Mouse (Mus musculus) embryo, embryonic 10.5 days (tissue): ENCODE results near the gene Syn2.

ENCODE experiments used
- DNase-seq: peaks from one replicate; pipeline ENCODE4 v3.0.0-alpha.2; 2015; ENCODE audit warnings: low spot score

Gene Syn2

DNA sequence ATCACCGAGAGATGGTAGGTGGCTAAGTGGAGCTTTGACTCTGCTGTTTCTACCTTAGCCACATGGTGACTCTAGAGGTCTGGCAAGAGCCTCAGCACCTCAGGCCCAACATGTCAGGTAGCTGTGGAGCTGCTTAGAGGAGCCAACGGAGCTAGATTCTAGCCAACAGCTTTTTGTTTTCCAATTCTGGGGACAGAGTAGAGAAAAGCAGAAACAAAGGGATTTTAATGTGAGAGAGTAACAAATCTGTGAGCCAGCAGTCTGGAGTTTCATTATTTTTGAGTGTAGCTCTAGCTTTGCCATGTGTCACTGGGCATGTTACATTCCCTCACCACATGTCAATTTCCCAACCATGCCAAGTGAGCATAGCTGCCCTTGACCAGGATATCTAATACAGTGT is 109.5 kb downstream of the Syn2 start:
- no peak for DNase-seq

GRCm38 (mm10) chr6:115245500-115246058 is 110.9 kb downstream of the Syn2 start:
- DNase-seq = no peak

DNA sequence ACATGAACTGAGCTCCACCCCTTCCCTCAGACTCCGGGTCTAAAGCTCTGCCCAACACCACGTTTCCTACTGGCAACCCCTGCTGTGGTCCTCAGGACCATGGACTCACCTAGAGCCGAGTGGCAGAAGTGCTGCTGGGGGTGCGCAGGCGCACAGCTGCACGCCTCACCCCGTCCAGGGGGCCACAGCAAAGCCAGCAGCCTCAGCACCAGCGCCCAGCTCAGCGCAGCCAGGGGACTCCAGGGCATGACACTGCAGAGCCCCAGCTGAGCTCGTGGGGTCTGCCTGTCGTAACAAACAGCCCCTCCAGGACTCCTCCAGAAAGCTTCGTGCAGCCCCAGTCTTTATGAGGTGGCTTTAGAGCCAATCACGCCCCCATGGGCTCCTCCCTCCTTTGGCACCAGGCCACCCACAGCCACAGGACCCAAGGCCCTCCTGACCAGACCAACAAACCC is 116.9 kb downstream of the Syn2 start:
- DNase-seq = peak; percentile 6

- DNase-seq = peak; percentile 12
Observed at GRCm38 (mm10) chr6:115252099-115252873, 117.6 kb downstream of the Syn2 start, which contains the start of gene Timp4. Timp4 (minus strand) TSS chr6:115252205.

DNA sequence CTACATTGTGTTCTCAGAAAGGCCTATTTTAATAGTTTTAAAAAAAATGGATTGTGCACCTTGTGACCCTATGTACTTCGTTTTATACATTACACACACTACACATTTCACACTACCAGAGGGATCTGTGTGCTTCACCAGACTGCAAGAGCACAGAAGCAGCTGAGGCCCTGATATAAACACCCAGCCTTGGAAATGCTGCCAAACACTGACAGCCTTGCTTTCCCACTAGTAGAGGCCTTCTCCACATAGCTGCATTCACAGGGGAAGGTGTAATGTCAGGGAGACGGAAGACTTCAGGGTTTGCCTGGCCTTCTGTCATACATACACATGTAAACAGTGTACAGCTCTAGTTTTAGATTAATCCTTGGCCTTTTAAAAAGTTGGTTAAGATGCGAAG is 120.5 kb downstream of the Syn2 start:
- DNase-seq = no peak

DNA sequence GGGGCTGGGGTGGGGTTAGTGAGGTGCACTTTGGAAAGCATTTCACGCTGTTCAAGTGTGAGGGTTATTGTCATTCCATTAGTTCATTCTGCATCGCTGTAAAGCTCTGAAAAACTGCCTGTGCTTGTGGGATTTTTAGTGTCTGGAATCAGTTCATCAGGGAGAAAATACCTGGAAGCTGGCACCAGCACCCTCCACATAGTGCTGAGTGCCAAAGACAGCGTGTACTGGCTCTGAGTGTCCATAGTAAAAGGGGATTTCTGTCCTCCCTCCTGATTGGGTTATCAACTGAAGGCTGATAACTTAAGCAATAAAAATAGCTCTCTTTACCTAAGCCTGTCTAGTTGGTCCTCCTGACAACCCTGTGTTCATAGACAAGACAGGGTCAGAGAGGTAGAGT is 125.8 kb downstream of the Syn2 start:
- no peak for DNase-seq

- DNase-seq = no peak
Observed at GRCm38 (mm10) chr6:115266791-115267190, 132.1 kb downstream of the Syn2 start.

DNA sequence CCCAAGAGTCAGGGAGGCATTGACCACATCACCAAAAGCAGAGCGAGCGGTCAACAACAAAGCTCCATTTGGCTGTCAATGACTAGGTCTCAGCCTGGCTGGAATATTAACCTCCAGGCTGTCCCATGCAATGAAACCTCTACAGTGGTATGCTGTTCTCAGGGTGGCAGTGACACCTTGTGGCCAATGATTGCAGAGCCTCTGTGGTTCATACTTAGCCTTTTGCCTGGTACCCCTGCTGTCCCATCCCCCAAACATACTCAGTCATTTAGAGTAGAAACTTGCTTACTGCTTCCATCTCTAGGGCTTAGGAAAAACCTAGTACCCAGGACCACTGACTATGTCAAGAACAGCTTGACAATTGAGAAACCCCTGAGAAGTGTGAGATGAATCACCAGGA is 133.2 kb downstream of the Syn2 start:
- peak; percentile 83 for DNase-seq

DNA sequence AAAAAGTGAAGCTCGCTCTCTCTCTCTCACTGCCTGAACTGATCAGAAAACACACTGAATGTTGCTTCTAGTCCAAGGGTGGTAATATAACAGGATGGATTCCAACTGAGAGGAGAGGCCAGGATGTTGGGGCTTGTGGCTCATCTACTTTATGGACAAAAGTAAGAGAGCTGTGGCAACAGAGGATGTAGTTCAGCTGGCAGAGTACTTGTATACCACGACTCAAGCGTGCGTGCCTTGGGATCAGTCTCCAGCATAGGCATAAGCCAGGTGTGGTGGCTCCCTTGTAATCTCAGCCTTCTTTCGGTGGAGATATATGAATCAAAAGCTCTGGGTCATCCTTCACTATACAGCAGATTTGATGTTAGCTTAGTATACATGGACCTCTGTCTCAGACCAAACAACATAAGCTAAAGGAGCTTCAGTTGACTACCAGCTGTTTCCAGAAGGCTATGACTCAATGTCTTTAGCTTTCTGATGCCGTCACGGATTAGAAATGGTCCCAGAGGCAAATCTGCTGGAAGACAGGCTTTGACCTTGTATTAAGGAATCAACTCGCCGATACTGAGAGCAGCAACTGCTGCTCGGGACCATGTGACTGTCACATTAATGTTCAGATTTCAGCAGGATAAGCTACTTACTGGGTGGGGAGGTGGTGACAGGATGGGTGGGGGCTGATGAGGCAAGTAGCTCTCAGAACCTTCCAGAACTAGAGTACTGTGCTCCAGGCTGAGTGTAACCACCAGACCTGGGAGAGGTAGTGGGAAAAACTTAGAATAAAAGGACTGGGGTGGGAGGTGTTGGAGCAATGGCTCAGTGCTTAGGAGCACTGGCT is 134.1 kb downstream of the Syn2 start:
- DNase-seq = no peak

- no peak for DNase-seq
Observed at GRCm38 (mm10) chr6:115269561-115269960, 134.9 kb downstream of the Syn2 start.

GRCm38 (mm10) chr6:115270085-115270484 is 135.4 kb downstream of the Syn2 start:
- DNase-seq = no peak

- DNase-seq = no peak
Observed at GRCm38 (mm10) chr6:115271326-115271725, 136.6 kb downstream of the Syn2 start.

DNA sequence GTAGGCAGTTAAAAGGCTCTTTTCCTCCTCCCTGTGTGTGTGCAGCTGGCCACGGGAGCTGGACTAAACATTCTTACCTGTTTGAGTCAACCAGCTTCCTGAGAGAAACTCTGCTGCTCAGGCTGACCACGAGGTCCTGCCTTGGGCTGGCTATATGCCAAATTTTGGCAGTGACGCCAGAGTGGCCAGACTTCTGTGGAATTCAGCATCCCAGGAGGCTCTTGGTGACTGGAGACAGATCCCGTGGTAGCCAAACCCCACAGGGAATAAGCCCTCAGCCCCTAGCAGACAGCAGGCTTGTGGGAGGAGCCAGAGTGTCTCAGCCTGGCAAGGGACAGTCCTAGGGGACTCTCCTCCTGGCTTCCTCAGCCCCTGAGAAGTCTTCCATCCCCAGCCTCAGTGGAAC is 137.2 kb downstream of the Syn2 start:
- DNase-seq = no peak

DNA sequence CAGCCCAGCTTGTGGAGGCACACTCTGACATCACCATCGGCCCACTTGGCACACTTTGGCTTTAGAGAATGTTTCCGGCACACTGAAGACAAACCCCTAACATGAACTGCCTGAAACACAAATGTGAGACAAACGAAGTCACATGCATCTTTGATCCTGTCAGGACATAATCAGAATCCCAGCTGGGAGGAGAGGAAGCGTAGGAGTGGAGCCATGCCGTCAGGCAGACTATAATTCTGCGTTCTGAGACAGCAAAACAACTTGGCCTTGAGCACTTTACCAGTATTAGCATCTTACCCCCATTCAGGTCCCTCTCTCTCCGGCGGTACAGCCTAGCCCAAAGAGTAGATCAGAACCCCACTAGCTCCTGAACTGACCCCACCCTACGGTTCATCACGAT is 138.6 kb downstream of the Syn2 start:
- DNase-seq = no peak

DNA sequence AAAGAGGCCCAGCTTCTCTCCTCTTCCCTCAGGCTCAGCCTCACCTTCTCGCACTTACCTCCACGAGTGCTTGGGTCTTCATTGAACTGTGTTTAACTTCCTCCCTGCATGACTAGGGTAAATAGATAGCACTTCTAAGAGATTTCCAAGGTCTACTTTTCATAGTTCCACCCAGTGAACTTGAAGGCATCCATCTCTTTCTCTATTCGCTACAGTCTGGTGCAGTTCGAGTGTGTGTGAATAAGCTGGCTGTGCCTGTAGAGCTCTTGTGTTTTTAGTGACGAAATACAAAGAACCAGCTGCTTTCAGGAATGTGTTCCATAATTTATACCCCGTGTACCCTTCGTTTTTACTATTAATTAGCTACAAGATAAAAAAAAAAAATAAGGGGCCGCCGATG is 140.0 kb downstream of the Syn2 start:
- DNase-seq = no peak

DNA sequence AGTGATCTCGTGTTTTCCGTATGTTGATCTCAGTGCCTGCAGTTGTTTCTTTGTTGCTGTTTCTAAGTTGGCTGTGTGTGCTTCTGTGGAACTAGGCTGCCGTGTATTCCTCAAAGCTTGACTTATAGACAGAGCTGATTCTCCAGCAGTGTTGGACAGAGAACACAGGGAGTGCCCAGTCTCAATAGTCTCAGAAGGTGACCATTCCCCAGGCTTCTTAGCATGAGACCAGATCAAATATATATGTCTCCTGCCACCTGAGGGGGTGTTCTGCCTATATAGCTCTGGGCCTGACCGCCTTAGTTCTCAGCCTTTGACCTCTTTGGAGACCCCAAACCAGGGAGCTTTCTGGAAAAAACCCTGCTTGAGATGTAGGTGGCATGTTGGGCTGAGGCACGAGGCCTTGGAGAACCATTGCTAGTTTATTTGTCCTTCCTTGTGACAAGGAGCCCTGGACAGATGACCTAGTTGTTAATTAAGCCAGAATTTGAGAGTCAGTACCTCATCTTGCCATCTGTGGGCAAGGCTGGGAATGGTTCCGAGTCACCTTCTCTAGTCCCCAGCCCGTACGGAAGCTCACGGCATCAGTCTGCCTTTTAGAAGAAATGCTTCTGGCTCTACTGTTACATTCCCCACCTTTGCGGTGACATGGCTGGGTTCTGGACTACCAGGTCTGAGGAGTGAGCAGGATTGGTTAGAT is 140.6 kb downstream of the Syn2 start:
- DNase-seq = no peak

DNA sequence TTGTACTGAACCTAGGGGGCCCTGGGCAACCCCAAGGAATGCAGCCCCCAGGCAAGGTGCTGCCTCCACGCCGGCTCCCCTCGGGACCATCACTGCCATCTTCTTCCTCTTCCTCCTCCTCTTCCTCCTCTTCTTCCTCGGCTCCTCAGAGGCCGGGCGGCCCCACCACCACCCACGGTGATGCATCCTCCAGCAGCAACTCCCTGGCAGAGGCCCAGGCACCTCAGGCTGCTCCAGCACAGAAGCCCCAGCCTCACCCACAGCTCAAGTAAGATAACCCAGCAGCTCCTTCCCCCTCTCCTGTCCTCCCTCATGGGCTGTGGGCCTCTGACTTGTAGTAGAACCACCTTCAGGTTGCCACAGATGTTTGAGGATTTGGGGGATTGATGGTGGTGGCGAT is 143.4 kb downstream of the Syn2 start:
- no peak for DNase-seq

DNA sequence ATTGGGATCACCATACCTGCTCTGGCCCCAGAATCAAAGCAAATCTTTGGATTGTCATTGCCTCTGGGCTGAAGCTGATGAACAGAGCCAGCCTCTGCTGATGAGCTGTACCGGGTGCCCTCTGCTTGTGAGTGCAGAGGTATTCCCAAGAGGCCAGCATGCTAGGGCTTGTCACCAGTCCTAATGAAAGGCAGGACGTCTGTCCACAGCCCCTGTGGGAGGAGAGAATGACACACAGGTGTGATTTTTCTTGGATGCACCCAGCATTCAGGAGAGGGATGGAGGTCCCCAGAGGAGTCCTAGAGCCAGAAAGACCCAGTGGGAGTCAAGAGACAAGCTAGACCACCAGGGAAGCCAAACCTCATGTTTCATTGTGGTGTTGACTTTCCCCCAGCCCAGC is 144.9 kb downstream of the Syn2 start:
- DNase-seq = no peak

DNA sequence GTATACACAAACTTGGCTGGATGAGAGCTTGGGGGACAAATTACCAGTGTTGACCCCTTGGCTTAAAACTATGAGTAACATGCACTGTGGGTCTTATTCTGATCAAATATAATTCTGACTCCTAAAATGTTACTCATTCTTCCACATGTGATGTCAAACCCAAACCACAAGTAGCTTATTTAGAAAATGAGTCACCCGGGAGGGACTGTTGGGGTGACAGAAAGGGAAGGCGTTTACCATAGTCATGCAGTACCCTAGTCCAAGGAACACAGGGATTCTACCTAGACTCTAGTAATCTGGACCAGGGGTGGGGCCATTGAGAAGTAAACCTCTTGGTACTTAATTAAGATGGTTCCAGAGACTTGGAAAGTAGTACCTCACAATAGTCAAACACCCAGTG is 149.5 kb downstream of the Syn2 start:
- DNase-seq = no peak

GRCm38 (mm10) chr6:115286441-115286840 is 151.7 kb downstream of the Syn2 start:
- DNase-seq = no peak

DNA sequence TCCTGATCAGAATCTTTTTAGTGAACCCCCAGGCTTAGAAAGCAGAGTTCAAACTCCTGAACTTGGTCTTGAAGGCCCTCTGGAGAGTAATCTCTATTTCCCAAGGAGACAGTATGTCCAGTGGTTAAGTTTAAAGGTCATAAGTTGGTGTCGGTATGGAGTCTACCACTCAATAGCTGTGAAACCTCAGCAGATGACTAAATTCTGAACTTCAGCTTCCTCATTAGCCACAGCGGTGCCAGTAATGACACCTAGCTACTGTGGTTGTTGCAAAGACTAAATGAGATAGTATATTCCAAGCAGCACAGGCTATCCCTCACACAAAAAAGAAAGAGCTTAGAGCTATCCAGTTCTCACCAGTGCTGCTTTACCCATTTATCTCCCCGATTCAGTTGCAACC is 153.5 kb downstream of the Syn2 start:
- no peak for DNase-seq

DNA sequence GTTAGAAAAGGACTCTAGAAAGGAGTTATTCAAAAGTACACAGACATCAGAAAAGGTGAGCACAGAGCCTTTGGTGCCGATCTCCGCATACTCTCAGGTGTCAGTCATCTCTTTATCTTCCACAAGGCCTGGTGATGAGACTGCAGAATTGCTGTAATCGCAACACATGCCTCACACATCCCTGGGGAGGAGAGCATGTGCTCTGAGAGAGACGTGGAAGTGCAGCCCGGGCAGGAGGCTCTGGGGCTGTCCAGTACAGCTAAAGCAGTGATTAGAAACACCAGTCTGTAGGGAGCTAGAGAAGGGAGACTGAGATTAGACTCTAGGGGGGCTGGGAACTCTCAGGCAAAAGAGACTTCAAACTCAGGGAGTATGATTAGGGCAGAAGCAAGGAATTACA is 155.9 kb downstream of the Syn2 start:
- DNase-seq = no peak
